ENCODE assay signal across 23 mouse cellular contexts in genomic region chr15:85738939-85739338, GRCm38 (mm10). TPM values are rescaled to one million over a fixed set of nuclear protein-coding genes. Genes with fewer than 3 reads are reported as not detected.
DNase-seq lines count a peak whose midpoint lies in the region; ATAC-seq and TF ChIP-seq lines count a peak whose summit lies in the region.
"Had no signal": no experiment of that assay in that cellular context is flagged by ENCODE, and none has a peak within 500 bp of the region (broad histone marks: within the 10 kb centered on the region; RNA-seq: fewer than 3 reads in every experiment).

No protein-coding gene starts in this region.

- H3K9ac ChIP-seq in liver, adult 2 months (ENCODE audit: low read depth, low read length) = peak overlapping the region; percentile 83
- no peak overlapping the region for H3K9ac ChIP-seq in liver, embryonic 12.5 days
- H3K9ac ChIP-seq: embryonic facial prominence, embryonic 12.5 days; forebrain, embryonic 15.5 days; hindbrain, embryonic 13.5 days had no signal

- peak overlapping the region; percentile 91 for H3K27ac ChIP-seq in liver, adult 2 months (replicated peaks; ENCODE audit: insufficient read depth, low read depth, low read length)
- H3K27ac ChIP-seq in liver, embryonic 12.5 days = no peak overlapping the region
- H3K27ac ChIP-seq in brown adipose tissue, adult 24 weeks (replicated peaks; ENCODE audit: low read depth, low read length) = peak overlapping the region; percentile 97
- H3K27ac ChIP-seq: embryonic facial prominence, embryonic 12.5 days; forebrain, embryonic 15.5 days; heart, embryonic 10.5 days; hindbrain, embryonic 13.5 days; hindbrain, postnatal 0 days had no signal

- peaks cover 15% of the 10 kb centered on the region for H3K36me3 ChIP-seq in liver, adult 2 months (ENCODE audit: control insufficient read depth, insufficient read depth, low read length)
- no peaks in the 10 kb centered on the region for H3K36me3 ChIP-seq in liver, embryonic 12.5 days
- H3K36me3 ChIP-seq: embryonic facial prominence, embryonic 12.5 days; forebrain, embryonic 15.5 days; G1E; heart, embryonic 10.5 days; hindbrain, embryonic 13.5 days had no signal

- WGBS in liver, adult 2 months = 30% methylated on average over 5 of the region's 5 CpGs
- 63% methylated on average over 5 of the region's 5 CpGs for WGBS in liver, embryonic 12.5 days (ENCODE audit: insufficient replicate concordance)

- no peak for TF ChIP-seq CTCF in liver, adult 2 months (IDR thresholded peaks at IDR 0.05; ENCODE audit: low read depth, low read length)

- H3K4me3 ChIP-seq in liver, adult 2 months (ENCODE audit: insufficient read depth, low read depth, low read length) = peak overlapping the region; percentile 59
- H3K4me3 ChIP-seq in liver, embryonic 12.5 days = no peak overlapping the region
- H3K4me3 ChIP-seq in brown adipose tissue, adult 24 weeks (ENCODE audit: insufficient read depth, low read depth, low read length) = peak overlapping the region; percentile 66
- H3K4me3 ChIP-seq: embryonic facial prominence, embryonic 12.5 days; forebrain, embryonic 15.5 days; heart, embryonic 10.5 days; hindbrain, embryonic 13.5 days had no signal

- no peak for TF ChIP-seq POLR2A in liver, adult 2 months (IDR thresholded peaks at IDR 0.05; ENCODE audit: extremely low read depth, insufficient read depth, low read length)

- H3K79me2 ChIP-seq in liver, adult 2 months (ENCODE audit: control insufficient read depth, insufficient read depth, low read length) = peaks cover 36% of the 10 kb centered on the region

- peak; percentile 50 to 77 for DNase-seq in layer of hippocampus, adult 18-20 months (ENCODE audit: low spot score in 2 of 2)
- no peak for DNase-seq in layer of hippocampus, adult 8-10 months (ENCODE audit: low spot score in 2 of 2)
- DNase-seq in liver, adult 2 months (ENCODE audit: extremely low read depth, low read depth, low spot score) = peak; percentile 33
- DNase-seq in brain, adult 2 months (ENCODE audit: low read depth, low spot score) = peak; percentile 61
- DNase-seq in B cell, adult 2 months = no peak
- DNase-seq: adrenal gland, adult 8-10 months; adrenal gland, postnatal 36 days; cerebellum, adult 11-12 months; cerebellum, adult 9-10 months; cerebellum, postnatal 25 days; gastrocnemius, postnatal 36 days; heart, adult 11 months; heart, postnatal 10 days had no signal

- no peak for ATAC-seq in liver, embryonic 12.5 days
- ATAC-seq: CD4-positive, CD25-positive, alpha-beta regulatory T cell, adult 4 months; forebrain, embryonic 15.5 days; hindbrain, postnatal 0 days had no signal

- H3K4me2 ChIP-seq in liver, embryonic 12.5 days = no peak overlapping the region
- H3K4me2 ChIP-seq: embryonic facial prominence, embryonic 12.5 days; forebrain, embryonic 15.5 days; hindbrain, embryonic 13.5 days had no signal

- H3K9me3 ChIP-seq in liver, embryonic 12.5 days (replicated peaks) = no peaks in the 10 kb centered on the region
- H3K9me3 ChIP-seq: embryonic facial prominence, embryonic 12.5 days; forebrain, embryonic 15.5 days; G1E; heart, embryonic 10.5 days; hindbrain, embryonic 13.5 days had no signal

- H3K4me1 ChIP-seq in liver, adult 2 months (ENCODE audit: control insufficient read depth, insufficient read depth, low read length) = peaks cover 9% of the 10 kb centered on the region
- H3K4me1 ChIP-seq in liver, embryonic 12.5 days = peaks cover 21% of the 10 kb centered on the region
- H3K4me1 ChIP-seq in brown adipose tissue, adult 24 weeks (ENCODE audit: control insufficient read depth, insufficient read depth, insufficient read length, low read length) = no peaks in the 10 kb centered on the region

- H3K27me3 ChIP-seq in liver, adult 2 months (ENCODE audit: control insufficient read depth, insufficient read depth, low read length) = no peaks in the 10 kb centered on the region
- H3K27me3 ChIP-seq in liver, embryonic 12.5 days (replicated peaks) = peaks cover 57% of the 10 kb centered on the region

RNA-seq across cellular contexts. Expression of gene Ppara, which starts 4.2 kb away (rescaled TPM):
- 1 to 10 TPM; 2.9 to 3.4 TPM for total RNA-seq in layer of hippocampus, adult 18-20 months (2021)
- total RNA-seq in layer of hippocampus, adult 8-10 months (2022) = 1 to 10 TPM; 2.8 to 5.1 (median 4.2) TPM
- 184 and 206 TPM in 2 replicates for total RNA-seq in liver, adult 2 months (2014; rRNA removed)
- 36.2 and 39.8 TPM in 2 replicates for polyA plus RNA-seq in liver, adult 2 months (2012; rRNA removed)
- 5.7 TPM in 2 replicates for polyA plus RNA-seq in liver, embryonic 12.5 days (2016; fragmentation: Nextera tagmentation; extraction: Ambion mirVana)
- 53.5 and 108 TPM in 2 replicates for polyA plus RNA-seq in brown adipose tissue, adult 24 weeks (2012; ENCODE audit: insufficient read depth, insufficient read length, missing spikeins)
- total RNA-seq: hematopoietic stem cell, adult 5-6 weeks had no signal
- polyA plus RNA-seq: G1E had no signal

Comparison
In these comparisons a context has a peak if more than half of its experiments do, and no peak if none do; other contexts are left out.
1. DNase-seq: peak in layer of hippocampus, adult 18-20 months (2 of 2), liver, adult 2 months (single experiment) and brain, adult 2 months (single experiment); none in layer of hippocampus, adult 8-10 months (0 of 2) and B cell, adult 2 months (0 of 2).
2. RNA of gene Ppara, which starts 4.2 kb away (total RNA-seq): 184 to 206 TPM in liver, adult 2 months; 2.8 to 5.1 TPM in layer of hippocampus, adult 8-10 months and 2.9 to 3.4 TPM in layer of hippocampus, adult 18-20 months; every median in the first group is over 10 times any median in the second.